Mouse (Mus musculus) fibroblast of lung, adult 2 months (primary cell): ENCODE measurements at regions not wholly inside any gene's neighbourhood (a gene's known extent, or its start where the extent isn't known, plus 50 kb on each side); places are given as distances from the start of the nearest gene placed in this dataset.

ENCODE experiments used
- DNase-seq: peaks from one replicate; pipeline ENCODE4 v3.0.0-alpha.2; 2011; ENCODE audit warnings: low read depth

DNA sequence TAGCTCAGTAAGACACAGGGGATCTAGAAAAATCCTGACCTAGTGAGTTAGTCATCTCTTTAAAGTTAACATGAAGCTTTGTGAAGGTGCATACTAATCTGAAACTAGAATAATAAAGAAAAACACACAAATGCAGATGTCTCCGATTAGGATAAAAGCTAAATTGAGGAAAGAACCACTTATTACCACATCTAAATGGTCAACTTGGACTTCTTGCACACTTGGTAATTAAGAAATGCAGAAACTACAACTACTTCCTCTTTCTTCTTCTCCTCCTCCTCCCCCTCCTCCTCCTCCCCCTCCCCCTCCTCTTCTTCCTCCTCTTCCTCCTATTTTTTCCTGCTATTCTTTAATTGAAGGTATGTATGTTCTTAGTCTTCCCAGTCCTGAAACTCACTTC, 116.3 kb downstream of the Dkk1 start:
- DNase-seq: no peak

DNA sequence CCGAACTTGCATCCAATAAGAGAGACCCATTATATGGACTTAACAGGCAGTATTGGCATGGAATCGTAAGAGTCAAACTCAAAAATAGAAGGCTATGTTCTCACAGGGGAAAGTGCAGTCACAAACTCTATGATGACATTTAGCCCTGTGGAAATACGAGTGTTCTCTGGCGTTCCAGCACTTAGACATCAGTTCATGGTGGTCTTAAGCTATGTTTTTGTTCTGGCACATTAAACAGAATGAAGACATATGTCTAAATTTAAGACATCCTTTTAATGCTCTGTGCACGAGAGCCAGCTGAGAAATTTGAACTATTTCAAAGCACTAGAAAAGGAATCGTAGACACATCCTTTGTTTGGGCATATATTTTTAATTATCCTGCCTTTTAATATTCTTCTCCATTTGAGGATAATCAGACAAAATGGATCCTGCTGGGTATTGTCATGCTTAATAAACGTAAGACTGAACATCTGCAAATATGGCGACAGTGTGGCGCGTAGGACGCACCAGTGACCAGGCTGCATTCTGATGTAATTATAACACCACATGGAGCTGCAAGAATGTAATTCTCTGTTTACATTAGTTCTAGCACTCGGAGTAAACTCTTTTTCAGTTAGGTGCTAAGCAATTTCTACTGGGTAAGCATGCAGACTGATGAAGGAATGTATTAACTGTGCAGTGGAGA, 114.3 kb downstream of the Dkk1 start:
- no peak for DNase-seq

DNA sequence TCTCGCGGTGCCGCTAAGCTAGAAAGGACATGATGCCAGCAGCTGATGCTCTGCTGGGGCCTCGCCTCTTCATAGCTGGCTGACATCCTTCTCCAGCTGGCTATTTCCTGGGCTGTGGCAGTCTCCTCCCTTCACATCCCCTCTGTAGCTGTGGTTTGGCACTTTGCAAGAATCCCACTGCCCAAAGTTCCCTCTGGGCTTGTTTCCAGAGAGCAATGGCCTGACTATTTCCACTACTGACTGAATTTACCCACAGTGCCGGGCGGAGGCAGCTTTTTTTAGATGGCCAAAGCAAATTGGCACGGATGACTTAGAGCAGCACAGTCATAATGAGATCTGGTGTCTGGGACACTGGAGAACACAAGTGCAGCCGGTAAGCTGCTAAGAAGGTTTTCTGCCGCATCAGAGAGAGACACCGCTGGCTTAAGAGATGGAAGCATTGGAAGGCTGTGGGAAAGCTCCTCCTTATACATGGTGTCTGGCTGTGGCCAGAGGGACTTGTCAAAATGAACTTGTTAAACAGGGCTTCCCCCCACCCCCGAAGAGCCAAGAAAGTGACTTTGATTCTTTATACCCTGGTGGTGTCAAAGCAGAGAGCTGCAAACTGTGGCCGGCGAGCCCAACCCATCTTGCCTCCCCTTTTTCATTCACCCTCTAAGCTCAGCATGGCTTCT, 98.5 kb downstream of the Dkk1 start:
- peak; percentile 34 for DNase-seq

DNA sequence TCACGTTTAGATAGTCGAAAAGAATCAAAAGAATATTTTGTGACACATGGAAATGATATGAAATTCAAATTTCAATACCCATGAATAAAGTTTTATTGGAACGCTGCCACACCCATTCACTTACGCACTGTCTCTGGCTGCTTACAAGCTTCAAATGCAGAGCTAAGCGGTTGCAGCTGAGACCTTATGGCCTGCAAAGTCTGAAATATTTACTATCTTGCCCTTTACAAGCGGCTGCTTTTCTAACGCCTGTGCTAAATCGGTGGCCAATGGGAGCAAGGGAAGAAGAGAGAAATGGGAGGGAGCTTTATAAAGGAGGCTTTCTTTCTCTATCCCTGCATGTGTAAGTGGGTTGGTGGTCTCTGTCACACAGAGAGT, 97.9 kb downstream of the Dkk1 start:
- DNase-seq: no peak

DNA sequence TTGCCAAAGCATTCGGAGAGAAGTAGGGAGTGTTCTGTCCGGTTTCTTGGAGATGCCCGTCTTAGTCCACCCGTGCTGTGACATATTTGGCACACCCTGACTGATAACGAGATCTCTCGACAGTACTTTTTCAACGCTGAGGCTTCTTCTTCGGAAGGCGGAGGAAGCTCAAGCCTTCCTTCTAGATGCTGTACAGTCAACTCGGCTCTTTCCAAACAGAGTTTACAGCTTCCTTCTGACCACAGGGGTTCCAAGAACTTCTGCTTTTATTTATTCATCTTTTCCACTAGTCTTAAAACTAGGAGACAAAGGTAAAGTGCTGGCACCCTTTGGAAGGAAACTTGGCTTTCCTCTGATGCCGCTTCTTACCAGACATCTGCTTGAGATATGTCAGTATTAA, 96.8 kb downstream of the Dkk1 start:
- no peak for DNase-seq

DNA sequence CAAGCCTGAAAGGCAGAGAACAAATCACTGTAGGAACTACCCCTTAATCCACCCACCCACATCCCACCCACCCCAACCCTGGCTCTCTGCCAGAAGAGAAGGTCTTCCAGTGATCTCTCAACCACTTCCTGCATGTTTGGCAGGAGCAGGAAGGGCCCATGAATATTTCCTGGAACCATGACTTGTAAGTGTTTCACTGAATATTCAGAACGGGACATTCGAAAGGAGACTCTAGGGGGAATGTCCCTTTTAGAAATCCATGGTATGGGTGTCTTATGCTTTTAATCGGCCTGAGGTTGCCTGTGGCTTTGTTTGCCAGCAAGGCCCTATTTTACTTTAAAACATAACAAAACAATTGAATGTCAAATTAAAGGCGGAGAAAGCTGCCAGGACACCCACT, 66.0 kb downstream of the Dkk1 start:
- no peak for DNase-seq

DNA sequence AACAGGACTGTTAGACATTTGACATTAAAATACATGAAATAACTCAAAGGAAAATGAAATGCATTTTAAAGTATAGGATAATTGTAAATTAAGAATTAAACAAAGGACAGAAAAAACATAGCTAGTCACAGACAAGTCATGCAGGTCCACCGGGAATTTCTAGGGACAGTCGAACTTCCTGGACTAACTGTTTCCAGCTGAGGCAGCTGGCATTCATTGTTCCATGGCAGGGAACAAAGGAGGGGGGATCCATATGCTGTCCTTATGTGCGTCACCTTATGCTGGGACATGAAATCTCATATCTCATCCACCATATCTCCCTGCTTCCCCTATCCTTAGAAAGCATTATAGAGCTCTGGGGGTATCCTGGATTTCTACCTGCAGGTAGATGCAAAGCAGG, 59.7 kb downstream of the Dkk1 start:
- no peak for DNase-seq

DNA sequence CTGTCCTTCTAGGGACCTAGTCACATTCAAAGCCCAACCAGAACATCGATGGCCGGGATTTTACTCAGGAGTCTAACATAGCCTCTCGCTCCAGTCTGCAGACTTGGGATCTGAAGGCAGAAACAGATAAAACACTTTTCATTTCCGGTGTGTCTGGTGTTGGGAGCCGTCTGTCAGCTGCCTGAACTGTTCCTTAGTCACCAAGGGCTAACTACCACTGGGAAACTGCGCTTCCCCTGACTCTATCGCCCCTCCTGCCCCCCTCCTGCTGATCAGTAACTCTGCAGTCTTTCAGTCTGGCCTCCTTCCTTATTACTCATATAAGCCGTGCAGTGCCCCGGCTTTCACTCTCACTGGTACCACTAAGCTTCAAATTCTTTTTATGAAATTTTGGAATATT, 58.5 kb downstream of the Dkk1 start:
- peak; percentile 37 for DNase-seq
